Mouse (Mus musculus) lung, embryonic 15.5 days (tissue): ENCODE data around the gene A3galt2. TPM values are rescaled to one million over a fixed set of nuclear protein-coding genes. Genes with fewer than 3 reads are reported as not detected.

Source experiments
- ATAC-seq: fragments of 200-750 bp; cut with Nextera tagmentation; 2 replicates; pipeline ENCODE4 v1.8.0; 2017; ENCODE audit warnings: moderate number of reproducible peaks, borderline replicate concordance; ENCODE audit not compliant: low FRiP score, low TSS enrichment; ENCODE audit errors: extremely low read depth
- H3K27ac ChIP-seq: fragments of 300-500 bp; sonication (generic); 2 replicates; pipeline ENCODE4 v1.5.1; 2015; ENCODE audit warnings: moderate library complexity, mild to moderate bottlenecking, inconsistent platforms
- H3K27me3 ChIP-seq: fragments of 300-500 bp; sonication (generic); 2 replicates; pipeline ENCODE4 v1.6.1; 2015; ENCODE audit warnings: inconsistent platforms
- H3K36me3 ChIP-seq: fragments of 300-500 bp; sonication (generic); 2 replicates; pipeline ENCODE4 v1.6.1; 2015; ENCODE audit warnings: inconsistent platforms
- H3K4me1 ChIP-seq: fragments of 300-500 bp; sonication (generic); 2 replicates; pipeline ENCODE4 v1.6.1; 2015; ENCODE audit warnings: inconsistent platforms
- H3K4me2 ChIP-seq: fragments of 300-500 bp; sonication (generic); 2 replicates; pipeline ENCODE4 v1.6.1; 2015; ENCODE audit warnings: inconsistent platforms, mild to moderate bottlenecking, moderate library complexity
- H3K4me3 ChIP-seq: fragments of 300-500 bp; sonication (generic); 2 replicates; pipeline ENCODE4 v1.5.1; 2015; ENCODE audit warnings: mild to moderate bottlenecking, inconsistent platforms
- H3K9ac ChIP-seq: fragments of 300-500 bp; sonication (generic); 2 replicates; pipeline ENCODE4 v1.6.1; 2015; ENCODE audit warnings: inconsistent platforms
- H3K9me3 ChIP-seq: fragments of 300-500 bp; sonication (generic); 2 replicates; pipeline ENCODE4 v1.6.1; 2016; ENCODE audit warnings: inconsistent platforms
- WGBS: fragments of 180-500 bp; shearing (Covaris S2); methylation state at CpG from one replicate; pipeline ENCODE4 v1.1.7; 2015; 5-methylcytosine and 5-hydroxymethylcytosine counted together
- polyA plus RNA-seq: library from polyadenylated mRNA; unstranded; fragments of >200 nt; fragmentation: Nextera tagmentation; extraction: Ambion mirVana; gene quantifications from 2 replicates; pipeline ENCODE4 v1.2.1, GENCODE M21; 2015

A3galt2 gene
- polyA plus RNA-seq, 1 experiment from 2014 or later = 0.20 TPM

GRCm38 (mm10) chr4:128787023-128787939 is 32.1 kb downstream of the A3galt2 start:
- peaks cover 26% of the 10 kb centered on the region for H3K4me1 ChIP-seq
- no peak for ATAC-seq
- no peak overlapping the region for H3K9ac ChIP-seq
- peaks cover 71% of the 10 kb centered on the region for H3K36me3 ChIP-seq
- 89% methylated on average over 24 of the region's 24 CpGs for WGBS
- no peak overlapping the region for H3K27ac ChIP-seq
- no peak overlapping the region for H3K4me2 ChIP-seq
- H3K9me3 ChIP-seq = no peaks in the 10 kb centered on the region
- no peak overlapping the region for H3K4me3 ChIP-seq
- H3K27me3 ChIP-seq = no peaks in the 10 kb centered on the region

GRCm38 (mm10) chr4:128788108-128788507 is 32.9 kb downstream of the A3galt2 start:
- H3K36me3 ChIP-seq = peaks cover 72% of the 10 kb centered on the region
- H3K27ac ChIP-seq = no peak overlapping the region
- H3K4me3 ChIP-seq = no peak overlapping the region
- H3K4me1 ChIP-seq = peaks cover 26% of the 10 kb centered on the region
- H3K27me3 ChIP-seq = no peaks in the 10 kb centered on the region
- no peak for ATAC-seq
- no peaks in the 10 kb centered on the region for H3K9me3 ChIP-seq
- no peak overlapping the region for H3K4me2 ChIP-seq
- H3K9ac ChIP-seq = no peak overlapping the region
- 90% methylated on average over 4 of the region's 4 CpGs for WGBS

- no peak overlapping the region for H3K4me3 ChIP-seq
- 44% methylated on average over 18 of the region's 18 CpGs for WGBS
- H3K4me1 ChIP-seq = peaks cover 26% of the 10 kb centered on the region
- H3K27ac ChIP-seq = no peak overlapping the region; the same call in 1 of the 2 replicates
- H3K36me3 ChIP-seq = peaks cover 60% of the 10 kb centered on the region
- peak overlapping the region; percentile 13; the same call in 1 of the 2 replicates for H3K9ac ChIP-seq
- peak overlapping the region; percentile 38 for H3K4me2 ChIP-seq
- ATAC-seq = peak; percentile 33; the same call in 1 of the 2 replicates
- no peaks in the 10 kb centered on the region for H3K9me3 ChIP-seq
- no peaks in the 10 kb centered on the region for H3K27me3 ChIP-seq
Measured at GRCm38 (mm10) chr4:128789646-128790045, 34.5 kb downstream of the A3galt2 start.

- Histone ChIP-seq H3K4me3 (no peak overlapping the region), H3K9ac (no peak overlapping the region), H3K36me3 (peaks cover 25% of the 10 kb centered on the region; the same call in 1 of the 2 replicates), H3K9me3 (no peaks in the 10 kb centered on the region), H3K4me1 (peaks cover 56% of the 10 kb centered on the region), H3K4me2 (no peak overlapping the region), H3K27me3 (no peaks in the 10 kb centered on the region), H3K27ac (no peak overlapping the region)
- ATAC-seq = no peak
- WGBS = 25% methylated on average over 1 of the region's 1 CpGs
Measured at GRCm38 (mm10) chr4:128793710-128794109, 38.5 kb downstream of the A3galt2 start.

- peaks cover 24% of the 10 kb centered on the region; the same call in 1 of the 2 replicates for H3K36me3 ChIP-seq
- H3K27ac ChIP-seq = no peak overlapping the region
- no peaks in the 10 kb centered on the region for H3K9me3 ChIP-seq
- peaks cover 55% of the 10 kb centered on the region for H3K4me1 ChIP-seq
- H3K4me3 ChIP-seq = no peak overlapping the region
- WGBS = 82% methylated on average over 8 of the region's 8 CpGs
- no peak for ATAC-seq
- H3K9ac ChIP-seq = no peak overlapping the region
- H3K27me3 ChIP-seq = no peaks in the 10 kb centered on the region
- H3K4me2 ChIP-seq = no peak overlapping the region
Measured at GRCm38 (mm10) chr4:128794198-128794597, 39.0 kb downstream of the A3galt2 start.

- Histone ChIP-seq H3K9ac (0 out of 2 replicates have a peak overlapping the region, but pooled peaks have one; percentile 7), H3K36me3 (0 out of 2 replicates have a peak, but pooled peaks cover 14% of the 10 kb centered on the region), H3K9me3 (no peaks in the 10 kb centered on the region), H3K27me3 (no peaks in the 10 kb centered on the region), H3K4me2 (peak overlapping the region; percentile 16; the same call in 1 of the 2 replicates), H3K27ac (no peak overlapping the region), H3K4me3 (0 out of 2 replicates have a peak overlapping the region, but pooled peaks have one; percentile 3), H3K4me1 (peaks cover 41% of the 10 kb centered on the region)
- WGBS = 12% methylated on average over 9 of the region's 9 CpGs
- peak; percentile 47; the same call in 1 of the 2 replicates for ATAC-seq
Measured at GRCm38 (mm10) chr4:128795596-128795995, 40.4 kb downstream of the A3galt2 start.

- 66% methylated on average over 8 of the region's 8 CpGs for WGBS
- no peak for ATAC-seq
- Histone ChIP-seq H3K4me3 (no peak overlapping the region), H3K4me1 (peaks cover 36% of the 10 kb centered on the region), H3K4me2 (no peak overlapping the region), H3K9ac (no peak overlapping the region), H3K27me3 (no peaks in the 10 kb centered on the region), H3K9me3 (no peaks in the 10 kb centered on the region), H3K36me3 (0 out of 2 replicates have a peak, but pooled peaks cover 8% of the 10 kb centered on the region), H3K27ac (no peak overlapping the region)
Measured at GRCm38 (mm10) chr4:128796788-128797187, 41.6 kb downstream of the A3galt2 start.

- Histone ChIP-seq H3K4me2 (no peak overlapping the region; the same call in 1 of the 2 replicates), H3K36me3 (no peaks in the 10 kb centered on the region), H3K27ac (no peak overlapping the region), H3K4me1 (peaks cover 48% of the 10 kb centered on the region), H3K27me3 (no peaks in the 10 kb centered on the region), H3K9me3 (no peaks in the 10 kb centered on the region), H3K4me3 (no peak overlapping the region), H3K9ac (no peak overlapping the region)
- no peak for ATAC-seq
- 36% methylated on average over 9 of the region's 9 CpGs for WGBS
Measured at GRCm38 (mm10) chr4:128801675-128802465, 46.7 kb downstream of the A3galt2 start.

- Histone ChIP-seq H3K9ac (peak overlapping the region; percentile 96), H3K4me3 (peak overlapping the region; percentile 78), H3K4me1 (peaks cover 44% of the 10 kb centered on the region), H3K4me2 (peak overlapping the region; percentile 89), H3K36me3 (no peaks in the 10 kb centered on the region), H3K27ac (peak overlapping the region; percentile 99), H3K27me3 (no peaks in the 10 kb centered on the region), H3K9me3 (no peaks in the 10 kb centered on the region)
- 38% methylated on average over 5 of the region's 5 CpGs for WGBS
- no peak for ATAC-seq
Measured at GRCm38 (mm10) chr4:128803569-128803968, 48.4 kb downstream of the A3galt2 start.

GRCm38 (mm10) chr4:128804426-128805149 is 49.4 kb downstream of the A3galt2 start:
- no peaks in the 10 kb centered on the region for H3K27me3 ChIP-seq
- H3K36me3 ChIP-seq = no peaks in the 10 kb centered on the region
- 0 out of 2 replicates have a peak, but pooled peaks have one; percentile 3 for ATAC-seq
- peak overlapping the region; percentile 99 for H3K27ac ChIP-seq
- peak overlapping the region; percentile 78 for H3K4me3 ChIP-seq
- WGBS = 2% methylated on average over 6 of the region's 6 CpGs
- H3K9me3 ChIP-seq = no peaks in the 10 kb centered on the region
- peak overlapping the region; percentile 96 for H3K9ac ChIP-seq
- H3K4me2 ChIP-seq = peak overlapping the region; percentile 89
- H3K4me1 ChIP-seq = peaks cover 42% of the 10 kb centered on the region
